Mouse (Mus musculus) limb, embryonic 14.5 days (tissue): ENCODE data around the gene Aym1. TPM values are rescaled to one million over a fixed set of nuclear protein-coding genes. Genes with fewer than 3 reads are reported as not detected.
A peak's percentile ranks its signal among the peaks of the same experiment; 100 is the strongest.
"Not testable (repeated sequence)": the region's sequence is repeated elsewhere in the genome, so short reads cannot be mapped to it uniquely, and the experiment has no call there.

Source experiments
- ATAC-seq: fragments of 200-750 bp; cut with Nextera tagmentation; 2 replicates; pipeline ENCODE4 v1.8.0; 2017; ENCODE audit warnings: low read depth, moderate number of reproducible peaks, moderate TSS enrichment; ENCODE audit not compliant: low FRiP score
- DNase-seq: peaks from one replicate; pipeline ENCODE4 v3.0.0-alpha.2; 2015; ENCODE audit warnings: low spot score
- H3K27ac ChIP-seq: fragments of 300-500 bp; sonication (generic); replicated peaks from 2 replicates; pipeline ENCODE4 v1.5.1; 2014; ENCODE audit warnings: low read depth, mild to moderate bottlenecking, low read length, moderate library complexity, mixed read lengths
- H3K27me3 ChIP-seq: fragments of 300-500 bp; sonication (generic); 2 replicates; pipeline ENCODE4 v1.6.1; 2014; ENCODE audit warnings: low read length, mixed read lengths; ENCODE audit not compliant: control insufficient read depth, insufficient read depth
- H3K36me3 ChIP-seq: fragments of 300-500 bp; sonication (generic); 2 replicates; pipeline ENCODE4 v1.6.1; 2014; ENCODE audit warnings: mild to moderate bottlenecking, low read length, moderate library complexity, mixed read lengths; ENCODE audit not compliant: control insufficient read depth, insufficient read depth
- H3K4me1 ChIP-seq: fragments of 300-500 bp; sonication (generic); 2 replicates; pipeline ENCODE4 v1.6.1; 2014; ENCODE audit warnings: antibody characterized with exemption, low read length, mixed read lengths; ENCODE audit not compliant: control insufficient read depth, insufficient read depth
- H3K4me2 ChIP-seq: fragments of 300-500 bp; sonication (generic); replicated peaks from 2 replicates; pipeline ENCODE4 v1.6.1; 2014; ENCODE audit warnings: low read depth, mild to moderate bottlenecking, low read length, moderate library complexity; ENCODE audit not compliant: severe bottlenecking
- H3K4me3 ChIP-seq: fragments of 300-500 bp; sonication (generic); replicated peaks from 2 replicates; pipeline ENCODE4 v1.5.1; 2014; ENCODE audit warnings: low read length
- H3K9ac ChIP-seq: fragments of 300-500 bp; sonication (generic); 2 replicates; pipeline ENCODE4 v1.6.1; 2014; ENCODE audit warnings: mild to moderate bottlenecking, low read depth, low read length, moderate library complexity; ENCODE audit not compliant: severe bottlenecking
- H3K9me3 ChIP-seq: fragments of 300-500 bp; sonication (generic); 2 replicates; pipeline ENCODE4 v1.6.1; 2016; ENCODE audit warnings: low read length; ENCODE audit not compliant: control insufficient read depth
- POLR2A ChIP-seq: fragments of 200-500 bp; IDR thresholded peaks from 2 replicates; pipeline ENCODE4 v1.8.0; 2012; ENCODE audit warnings: inconsistent platforms, mild to moderate bottlenecking, moderate library complexity, borderline replicate concordance; ENCODE audit not compliant: insufficient read depth, insufficient read length; ENCODE audit errors: extremely low read depth
- WGBS: fragments of 180-500 bp; shearing (Covaris S2); extraction: QIAGEN DNeasy Blood & Tissue Kit; methylation state at CpG from one replicate; pipeline ENCODE4 v1.1.7; 2014; 5-methylcytosine and 5-hydroxymethylcytosine counted together
- polyA plus RNA-seq, 2 experiments: library from polyadenylated mRNA; depleted of rRNA in 1 of 2; stranded (reverse) in 1 of 2; unstranded in 1 of 2; fragments of >200 nt; fragmentation: Nextera tagmentation in 1 of 2; extraction: Ambion mirVana in 1 of 2; gene quantifications; 2 replicates each; pipeline versions ENCODE4 v1.2.1 to v1.2.3; 2012 to 2014

The Aym1 gene
- polyA plus RNA-seq, 2 experiments: not detected

- 6% methylated on average over 34 of the region's 34 CpGs for WGBS
- Histone ChIP-seq H3K4me3 (peak overlapping the region; percentile 24), H3K36me3 (no peaks in the 10 kb centered on the region), H3K9ac (no peak overlapping the region; the same call in 1 of the 2 replicates), H3K4me2 (peak overlapping the region; percentile 39), H3K27ac (no peak overlapping the region), H3K4me1 (peaks cover 3% of the 10 kb centered on the region; the same call in 1 of the 2 replicates), H3K27me3 (peaks cover 61% of the 10 kb centered on the region), H3K9me3 (0 out of 2 replicates have a peak, but pooled peaks cover 10% of the 10 kb centered on the region)
- TF ChIP-seq POLR2A: no peak
- DNase-seq: no peak
- no peak for ATAC-seq
Observed at GRCm38 (mm10) chr5:113334621-113335530, 22.2 kb upstream of the Aym1 start.

GRCm38 (mm10) chr5:113335732-113336131, 21.4 kb upstream of the Aym1 start:
- DNase-seq: no peak
- no peak overlapping the region for H3K9ac ChIP-seq
- H3K4me2 ChIP-seq: peak overlapping the region; percentile 39
- H3K27ac ChIP-seq: no peak overlapping the region
- peaks cover 61% of the 10 kb centered on the region for H3K27me3 ChIP-seq
- no peaks in the 10 kb centered on the region for H3K36me3 ChIP-seq
- ATAC-seq: no peak
- TF ChIP-seq POLR2A: no peak
- WGBS: 2% methylated on average over 17 of the region's 17 CpGs
- peak overlapping the region; percentile 24 for H3K4me3 ChIP-seq
- H3K9me3 ChIP-seq: 0 out of 2 replicates have a peak, but pooled peaks cover 10% of the 10 kb centered on the region
- H3K4me1 ChIP-seq: peaks cover 3% of the 10 kb centered on the region; the same call in 1 of the 2 replicates

- H3K4me1 ChIP-seq: peaks cover 3% of the 10 kb centered on the region; the same call in 1 of the 2 replicates
- H3K9me3 ChIP-seq: 0 out of 2 replicates have a peak, but pooled peaks cover 9% of the 10 kb centered on the region
- no peak overlapping the region for H3K4me2 ChIP-seq
- no peak for ATAC-seq
- no peak for TF ChIP-seq POLR2A
- no peak for DNase-seq
- H3K9ac ChIP-seq: no peak overlapping the region
- H3K27me3 ChIP-seq: peaks cover 59% of the 10 kb centered on the region
- H3K27ac ChIP-seq: no peak overlapping the region
- no peak overlapping the region for H3K4me3 ChIP-seq
- H3K36me3 ChIP-seq: no peaks in the 10 kb centered on the region
- 39% methylated on average over 9 of the region's 9 CpGs for WGBS
Observed at GRCm38 (mm10) chr5:113336281-113336680, 20.8 kb upstream of the Aym1 start.

GRCm38 (mm10) chr5:113344635-113345386, 12.3 kb upstream of the Aym1 start:
- Histone ChIP-seq H3K27me3 (peaks cover 46% of the 10 kb centered on the region), H3K27ac (no peak overlapping the region), H3K4me2 (no peak overlapping the region), H3K4me1 (no peaks in the 10 kb centered on the region), H3K9me3 (no peaks in the 10 kb centered on the region), H3K4me3 (no peak overlapping the region), H3K9ac (no peak overlapping the region), H3K36me3 (no peaks in the 10 kb centered on the region)
- WGBS: 28% methylated on average over 15 of the region's 16 CpGs
- no peak for TF ChIP-seq POLR2A
- ATAC-seq (no peak), DNase-seq (no peak)

- Histone ChIP-seq H3K9ac (no peak overlapping the region), H3K4me1 (no peaks in the 10 kb centered on the region), H3K36me3 (no peaks in the 10 kb centered on the region), H3K4me2 (no peak overlapping the region), H3K27ac (no peak overlapping the region), H3K4me3 (no peak overlapping the region), H3K9me3 (no peaks in the 10 kb centered on the region), H3K27me3 (peaks cover 47% of the 10 kb centered on the region)
- WGBS: 14% methylated on average over 11 of the region's 11 CpGs
- no peak for TF ChIP-seq POLR2A
- no peak for ATAC-seq
- DNase-seq: no peak
Observed at GRCm38 (mm10) chr5:113345781-113346180, 11.3 kb upstream of the Aym1 start.

GRCm38 (mm10) chr5:113346651-113347050, 10.4 kb upstream of the Aym1 start:
- H3K36me3 ChIP-seq, H3K4me3 ChIP-seq, H3K27ac ChIP-seq, DNase-seq, ATAC-seq, H3K9ac ChIP-seq, H3K9me3 ChIP-seq, H3K4me1 ChIP-seq, H3K4me2 ChIP-seq: not testable (repeated sequence)
- 41% methylated on average over 6 of the region's 6 CpGs for WGBS
- peaks cover 51% of the 10 kb centered on the region for H3K27me3 ChIP-seq
